Mouse (Mus musculus) layer of hippocampus, postnatal 25 days (tissue): ENCODE data around the gene Agtrap. TPM values are rescaled to one million over a fixed set of nuclear protein-coding genes. Genes with fewer than 3 reads are reported as not detected.
A peak's percentile ranks its signal among the peaks of the same experiment; 100 is the strongest.

Experiments used
- DNase-seq, 2 experiments: peaks; one replicate each; pipeline ENCODE4 v3.0.0; 2022; ENCODE audit warnings: mixed read lengths in 2 of 2, low spot score in 1 of 2; ENCODE audit errors: extremely low spot score in 1 of 2
- total RNA-seq, 2 experiments: library from RNA; stranded (reverse); gene quantifications; 2 replicates each; pipeline ENCODE4 v1.2.3; 2021

The Agtrap gene
- total RNA-seq, 2 experiments from 2014 or later = 6.2 to 6.9 TPM

- DNase-seq = no peak
Measured at GRCm38 (mm10) chr4:148107621-148108291, 19.9 kb upstream of the Agtrap start.

DNA sequence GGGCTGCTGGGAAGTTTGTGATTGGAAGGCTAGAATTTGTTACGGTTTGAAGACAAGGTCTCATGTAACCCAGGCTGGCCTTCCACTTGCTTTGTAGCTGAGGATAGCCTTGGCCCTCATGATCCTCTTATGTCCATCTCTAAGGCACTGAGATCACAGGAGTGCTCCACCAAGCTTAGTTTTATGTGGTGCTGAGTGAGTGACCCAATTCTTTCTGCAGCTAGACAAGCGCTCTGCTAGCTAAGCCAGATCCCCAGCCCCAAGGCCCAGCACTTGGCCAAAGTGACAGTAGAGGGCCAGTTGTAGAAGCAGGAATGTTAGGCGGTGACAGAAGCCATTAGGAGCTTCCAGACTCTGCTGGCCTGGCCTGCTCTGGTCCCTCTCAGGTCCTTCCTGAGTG, 16.3 kb upstream of the Agtrap start:
- DNase-seq = no peak

DNA sequence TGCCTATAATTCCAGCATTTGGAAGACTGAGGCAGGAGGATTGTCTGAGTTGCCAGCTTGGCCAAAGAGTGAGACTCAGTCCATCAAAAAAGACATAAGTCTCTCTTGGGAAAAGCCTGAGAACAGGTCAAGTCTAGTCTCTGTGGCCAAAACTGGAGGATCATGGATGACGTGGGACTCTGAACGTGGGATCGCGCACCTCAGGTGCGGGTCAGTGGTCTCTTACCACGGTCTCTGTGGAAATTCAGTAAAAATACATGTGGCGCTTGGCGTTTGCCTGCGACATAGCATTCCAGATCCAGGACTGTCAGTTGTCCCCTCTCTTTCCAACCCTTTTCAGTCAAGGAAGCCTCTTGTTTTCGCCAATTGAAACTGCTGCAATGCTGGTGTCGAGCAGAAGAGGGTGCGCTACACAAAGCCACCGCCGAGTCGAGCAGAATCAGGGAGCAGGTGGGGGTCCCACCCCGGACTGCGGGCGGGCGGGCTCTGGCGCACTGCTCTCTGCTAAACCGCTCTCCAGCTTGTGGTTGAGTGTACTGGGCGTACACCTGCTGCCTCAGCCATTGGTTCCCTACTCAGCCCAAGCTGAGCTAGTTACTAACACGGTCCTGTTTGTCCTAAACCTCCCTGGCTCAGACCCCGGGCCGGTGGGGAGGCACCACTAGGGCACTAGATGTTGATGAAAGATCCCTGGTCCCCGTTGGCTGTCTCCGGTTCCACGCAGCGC, 14.1 kb upstream of the Agtrap start:
- peak; percentile 61 to 73 for DNase-seq

GRCm38 (mm10) chr4:148098666-148099065, 10.8 kb upstream of the Agtrap start:
- no peak for DNase-seq

DNA sequence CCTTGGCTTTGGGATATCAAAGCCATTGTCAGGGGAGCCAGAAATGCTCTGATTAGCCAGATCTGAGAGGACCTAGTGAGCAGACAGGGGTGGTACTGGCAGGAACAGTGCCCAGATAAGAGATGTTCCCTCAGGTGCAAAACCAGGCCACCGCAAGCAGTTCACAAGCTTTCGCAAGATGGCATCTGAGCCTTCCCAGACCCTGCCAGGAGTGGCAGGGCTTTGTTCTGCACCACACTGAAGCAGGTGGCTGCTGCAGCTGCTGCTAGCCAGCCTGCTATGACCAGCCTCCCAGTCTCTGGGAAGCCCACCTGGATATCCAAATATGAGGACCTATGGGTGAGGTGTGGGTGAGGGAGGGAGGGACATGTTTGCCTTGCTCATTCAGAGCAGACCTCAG, 10.1 kb upstream of the Agtrap start:
- DNase-seq = no peak

- DNase-seq = no peak
Measured at GRCm38 (mm10) chr4:148095081-148095480, 7.2 kb upstream of the Agtrap start.

GRCm38 (mm10) chr4:148094161-148094560, 6.3 kb upstream of the Agtrap start:
- no peak for DNase-seq

- no peak for DNase-seq
Measured at GRCm38 (mm10) chr4:148092551-148093271, 4.9 kb upstream of the Agtrap start.

- no peak for DNase-seq
Measured at GRCm38 (mm10) chr4:148091181-148091580, 3.4 kb upstream of the Agtrap start.

DNA sequence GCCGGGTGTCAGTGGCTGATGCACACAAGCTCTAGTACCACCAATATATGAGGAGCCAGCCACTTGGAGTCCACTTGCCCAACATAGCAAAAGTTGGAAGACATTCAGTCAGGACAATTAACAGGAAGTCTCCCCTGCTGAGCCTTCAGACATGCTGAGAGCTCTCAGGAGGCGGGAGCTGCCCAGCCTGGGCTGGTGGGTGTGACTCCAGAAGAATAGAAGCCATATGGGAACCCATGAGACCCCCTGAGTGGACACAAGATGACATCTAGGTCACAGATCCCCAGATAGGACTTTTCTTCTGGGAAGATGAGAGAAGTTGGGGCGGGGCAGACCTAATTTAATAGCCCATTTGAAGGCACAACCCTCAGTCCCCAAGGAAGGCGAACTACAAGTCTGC, 1.3 kb upstream of the Agtrap start:
- no peak for DNase-seq

DNA sequence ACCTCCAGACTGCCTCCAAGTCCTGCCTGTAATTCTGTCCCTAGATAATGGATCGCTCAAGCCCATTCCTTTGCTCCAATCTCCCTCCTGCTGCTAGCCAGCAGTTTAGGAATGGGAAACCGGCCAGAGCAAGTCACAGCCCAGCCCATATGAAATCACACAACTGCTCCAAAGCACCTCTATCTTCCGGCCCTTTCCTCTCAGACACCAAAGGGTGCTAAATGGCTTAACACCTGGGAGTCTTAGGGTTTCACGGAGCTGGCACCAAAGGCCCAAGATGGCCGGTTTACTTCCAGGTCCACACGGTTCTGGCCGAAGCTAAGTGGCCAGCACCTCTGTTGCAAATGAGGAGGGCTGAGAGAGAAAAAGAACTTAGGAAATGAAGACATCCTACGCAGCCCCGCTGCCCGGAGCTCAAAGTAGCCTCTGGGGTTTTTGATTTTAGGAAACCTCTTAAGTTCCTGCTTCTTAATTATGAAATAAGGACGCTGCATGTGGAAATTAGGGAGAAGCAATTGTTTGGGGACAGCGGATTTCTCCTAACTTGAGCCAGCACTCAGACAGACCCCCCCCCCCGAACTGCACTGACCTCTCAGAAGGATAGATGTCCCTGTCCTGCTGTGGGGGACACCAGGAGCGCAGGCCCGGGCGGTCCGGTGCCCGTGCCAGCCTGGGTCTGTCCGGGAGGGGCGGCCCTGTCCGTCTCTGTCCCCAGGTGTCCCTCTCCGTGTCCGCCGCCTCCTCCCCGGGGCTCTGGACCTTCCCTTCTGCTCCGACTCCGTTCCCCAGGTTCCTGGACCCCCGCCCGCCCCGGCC, 532 bp downstream of the Agtrap start:
- DNase-seq = no peak

DNA sequence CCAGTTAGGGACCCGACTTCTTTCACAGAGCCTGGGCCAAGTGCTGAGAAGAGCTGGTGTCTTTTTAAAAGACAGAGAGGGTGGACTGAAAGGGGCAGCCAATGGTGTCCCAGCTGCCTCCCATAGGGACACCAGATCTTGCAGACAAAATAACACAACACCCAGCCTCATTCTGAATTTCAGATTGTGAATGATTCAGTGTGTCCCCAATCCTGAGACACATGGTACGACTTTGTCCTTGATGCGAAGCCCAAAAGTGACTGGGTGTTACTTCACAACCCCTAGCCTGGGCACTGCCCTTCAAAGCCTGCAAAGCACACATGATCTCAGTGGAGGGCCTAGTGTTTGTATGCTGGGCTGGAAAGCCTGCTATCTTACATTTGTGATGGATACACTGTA, 1.9 kb downstream of the Agtrap start:
- DNase-seq = no peak

- DNase-seq = no peak
Measured at GRCm38 (mm10) chr4:148085131-148085906, 2.5 kb downstream of the Agtrap start.

- DNase-seq = no peak
Measured at GRCm38 (mm10) chr4:148084261-148084714, 3.5 kb downstream of the Agtrap start.

- DNase-seq = no peak
Measured at GRCm38 (mm10) chr4:148083176-148083899, 4.5 kb downstream of the Agtrap start.

- DNase-seq = peak in 1 of 2 experiments; percentile 67
Measured at GRCm38 (mm10) chr4:148082257-148083044, 5.4 kb downstream of the Agtrap start.

DNA sequence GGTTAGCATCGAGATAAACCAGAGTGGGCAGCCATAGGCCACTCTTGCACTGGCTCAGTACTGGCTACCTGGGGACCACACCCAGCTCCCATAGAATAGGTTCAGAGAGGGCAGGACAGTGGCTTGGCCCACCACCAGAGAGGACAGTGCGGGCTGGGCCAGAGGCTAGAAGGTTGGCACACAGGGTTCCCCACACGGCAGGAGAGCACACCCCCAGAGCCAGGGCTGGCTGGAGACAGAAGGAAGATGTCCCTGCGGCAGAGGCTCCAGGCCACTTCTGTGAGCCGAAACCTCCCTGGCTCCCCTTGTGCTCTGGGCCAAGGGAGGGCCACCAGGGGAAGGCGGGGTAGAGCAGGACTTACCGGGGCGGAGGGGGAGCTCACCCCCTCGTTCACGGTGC, 6.6 kb downstream of the Agtrap start:
- no peak for DNase-seq

GRCm38 (mm10) chr4:148080597-148080973, 7.2 kb downstream of the Agtrap start:
- DNase-seq = no peak
